Mouse (Mus musculus) kidney, adult 2 months (tissue): ENCODE measurements around the gene Taok2. TPM values are rescaled to one million over a fixed set of nuclear protein-coding genes. Genes with fewer than 3 reads are reported as not detected.
A peak's percentile ranks its signal among the peaks of the same experiment; 100 is the strongest.

Experiments
- DNase-seq: peaks from one replicate; pipeline ENCODE4 v3.0.0; 2021
- H3K27ac ChIP-seq: fragments of 200-500 bp; 2 replicates; pipeline ENCODE4 v1.5.1; 2012; ENCODE audit warnings: low read depth, low read length, control low read depth, inconsistent platforms; ENCODE audit not compliant: insufficient read depth
- H3K27me3 ChIP-seq: fragments of 200-500 bp; replicated peaks from 2 replicates; pipeline ENCODE4 v1.6.1; 2012; ENCODE audit warnings: mild to moderate bottlenecking, moderate library complexity, low read length, inconsistent platforms; ENCODE audit not compliant: control insufficient read depth, insufficient read depth
- H3K36me3 ChIP-seq: fragments of 200-500 bp; 2 replicates; pipeline ENCODE4 v1.6.1; 2012; ENCODE audit warnings: mild to moderate bottlenecking, moderate library complexity, low read length, inconsistent platforms; ENCODE audit not compliant: control insufficient read depth, insufficient read depth
- H3K4me1 ChIP-seq: fragments of 200-500 bp; 2 replicates; pipeline ENCODE4 v1.6.1; 2011; ENCODE audit warnings: low read length; ENCODE audit not compliant: control insufficient read depth, insufficient read depth
- H3K4me3 ChIP-seq: fragments of 200-500 bp; 2 replicates; pipeline ENCODE4 v1.5.1; 2011; ENCODE audit warnings: mild to moderate bottlenecking, low read depth, low read length, control low read depth; ENCODE audit not compliant: insufficient read depth
- CTCF ChIP-seq: fragments of 200-500 bp; conservative IDR thresholded peaks from 2 replicates; pipeline ENCODE4 v1.5.1; 2011; ENCODE audit warnings: low read depth, mild to moderate bottlenecking, control low read depth, low read length, moderate library complexity, mixed read lengths; ENCODE audit not compliant: insufficient read depth, insufficient read length
- POLR2A ChIP-seq: fragments of 200-500 bp; IDR thresholded peaks from one replicate; pipeline ENCODE4 v1.6.1; 2011; ENCODE audit warnings: low read depth, low read length, control low read depth
- WGBS: fragments of 180-500 bp; shearing (Covaris S2); methylation state at CpG from one replicate; pipeline ENCODE4 v1.1.7; 2018; 5-methylcytosine and 5-hydroxymethylcytosine counted together
- polyA plus RNA-seq: library from polyadenylated mRNA; depleted of rRNA; stranded (reverse); fragments of >200 nt; gene quantifications from 2 replicates; pipeline ENCODE4 v1.2.3, GENCODE M21; 2012

Taok2 gene
- polyA plus RNA-seq, 1 experiment: 56.5 TPM

GRCm38 (mm10) chr7:126831539-126831938 is 53.0 kb downstream of the Taok2 start, which contains the start of gene 4930451I11Rik:
4930451I11Rik (minus strand) TSS chr7:126831639.
- DNase-seq: no peak
- peaks cover 2% of the 10 kb centered on the region; the same call in 1 of the 2 replicates for H3K4me1 ChIP-seq
- no peak for TF ChIP-seq POLR2A
- no peak for TF ChIP-seq CTCF

GRCm38 (mm10) chr7:126825952-126826351 is 58.6 kb downstream of the Taok2 start:
- WGBS: 69% methylated on average over 5 of the region's 5 CpGs
- Histone ChIP-seq H3K4me3 (no peak overlapping the region), H3K27me3 (no peaks in the 10 kb centered on the region), H3K27ac (no peak overlapping the region), H3K4me1 (no peaks in the 10 kb centered on the region), H3K36me3 (no peaks in the 10 kb centered on the region)
- no peak for DNase-seq
- no peak for TF ChIP-seq CTCF

More at GRCm38 (mm10) chr7:126831539-126831938, 53.0 kb downstream of the Taok2 start, which contains the start of gene 4930451I11Rik:
- Histone ChIP-seq H3K4me3 (peak within 1 kb of the TSS; percentile 41), H3K27ac (peak within 1 kb of the TSS; percentile 57; the same call in 1 of the 2 replicates), H3K27me3 (no peaks in the 10 kb centered on the region), H3K36me3 (no peaks in the 10 kb centered on the region)
- 55% methylated on average over 5 of the region's 5 CpGs for WGBS

GRCm38 (mm10) chr7:126825403-126825802 is 59.1 kb downstream of the Taok2 start:
- Histone ChIP-seq H3K36me3 (no peaks in the 10 kb centered on the region), H3K27ac (no peak overlapping the region), H3K4me3 (no peak overlapping the region), H3K27me3 (no peaks in the 10 kb centered on the region), H3K4me1 (no peaks in the 10 kb centered on the region)
- WGBS: 28% methylated on average over 8 of the region's 8 CpGs
- TF ChIP-seq POLR2A: no peak
- no peak for DNase-seq

- TF ChIP-seq POLR2A (no peak), CTCF (no peak)
- Histone ChIP-seq H3K36me3 (no peaks in the 10 kb centered on the region), H3K27me3 (no peaks in the 10 kb centered on the region), H3K27ac (no peak overlapping the region), H3K4me3 (no peak overlapping the region), H3K4me1 (no peaks in the 10 kb centered on the region)
- DNase-seq: no peak
- 34% methylated on average over 10 of the region's 10 CpGs for WGBS
These were observed 60.6 kb downstream of the Taok2 start for GRCm38 (mm10) chr7:126823940-126824339.

GRCm38 (mm10) chr7:126823202-126823711 is 61.2 kb downstream of the Taok2 start:
- 4% methylated on average over 18 of the region's 19 CpGs for WGBS
- no peak for TF ChIP-seq POLR2A
- no peak for TF ChIP-seq CTCF
- Histone ChIP-seq H3K27ac (no peak overlapping the region), H3K4me1 (no peaks in the 10 kb centered on the region), H3K27me3 (no peaks in the 10 kb centered on the region), H3K36me3 (no peaks in the 10 kb centered on the region), H3K4me3 (peak overlapping the region; percentile 60)
- DNase-seq: no peak

- H3K27ac ChIP-seq: peak overlapping the region; percentile 3
- H3K4me1 ChIP-seq: no peaks in the 10 kb centered on the region
- H3K36me3 ChIP-seq: no peaks in the 10 kb centered on the region
- H3K27me3 ChIP-seq: no peaks in the 10 kb centered on the region
- WGBS: 34% methylated on average over 9 of the region's 9 CpGs
- DNase-seq: peak; percentile 49
- H3K4me3 ChIP-seq: no peak overlapping the region
- TF ChIP-seq POLR2A: no peak
- no peak for TF ChIP-seq CTCF
These were observed 61.8 kb downstream of the Taok2 start for GRCm38 (mm10) chr7:126822741-126823140.

- Histone ChIP-seq H3K27ac (peak overlapping the region; percentile 3; the same call in 1 of the 2 replicates), H3K4me1 (no peaks in the 10 kb centered on the region), H3K4me3 (no peak overlapping the region), H3K36me3 (no peaks in the 10 kb centered on the region), H3K27me3 (no peaks in the 10 kb centered on the region)
- TF ChIP-seq POLR2A (no peak), CTCF (peak; percentile 97)
- DNase-seq: peak; percentile 84
- WGBS: 26% methylated on average over 7 of the region's 7 CpGs
These were observed 62.5 kb downstream of the Taok2 start for GRCm38 (mm10) chr7:126821835-126822511.
